Mouse (Mus musculus): Measurements from ENCODE around the gene Cmip. TPM values are rescaled to one million over a fixed set of nuclear protein-coding genes. Genes with fewer than 3 reads are reported as not detected.

Gene Cmip
- polyA plus RNA-seq, 1 experiment from 2014 or later, result 13.9 TPM

- H3K4me2 ChIP-seq (replicated peaks), result no peak overlapping the region
- WGBS, result 72% methylated on average over 16 of the region's 16 CpGs
- H3K9me3 ChIP-seq, result no peaks in the 10 kb centered on the region
- H3K4me1 ChIP-seq, result peaks cover 17% of the 10 kb centered on the region
- H3K27me3 ChIP-seq, result no peaks in the 10 kb centered on the region
- peaks cover 12% of the 10 kb centered on the region; the same call in 1 of the 2 replicates for H3K36me3 ChIP-seq
- H3K27ac ChIP-seq, result no peak overlapping the region
- H3K4me3 ChIP-seq, result no peak overlapping the region
- ATAC-seq (ENCODE audit: low FRiP score, low read depth), result no peak
- H3K9ac ChIP-seq, result no peak overlapping the region
Measured at GRCm38 (mm10) chr8:117376997-117377396, 120.1 kb downstream of the Cmip start.

GRCm38 (mm10) chr8:117378625-117379024, 121.8 kb downstream of the Cmip start:
- Histone ChIP-seq H3K4me3 (no peak overlapping the region), H3K4me2 (replicated peaks) (no peak overlapping the region), H3K4me1 (0 out of 2 replicates have a peak, but pooled peaks cover 7% of the 10 kb centered on the region), H3K36me3 (peaks cover 13% of the 10 kb centered on the region; the same call in 1 of the 2 replicates), H3K9me3 (no peaks in the 10 kb centered on the region), H3K9ac (no peak overlapping the region), H3K27ac (no peak overlapping the region), H3K27me3 (no peaks in the 10 kb centered on the region)
- ATAC-seq (ENCODE audit: low FRiP score, low read depth), result no peak
- 59% methylated on average over 7 of the region's 7 CpGs for WGBS

GRCm38 (mm10) chr8:117379131-117379530, 122.3 kb downstream of the Cmip start:
- Histone ChIP-seq H3K4me3 (no peak overlapping the region), H3K4me1 (0 out of 2 replicates have a peak, but pooled peaks cover 7% of the 10 kb centered on the region), H3K4me2 (replicated peaks) (no peak overlapping the region), H3K9me3 (0 out of 2 replicates have a peak, but pooled peaks cover under 1% of the 10 kb centered on the region), H3K27ac (no peak overlapping the region), H3K36me3 (peaks cover 18% of the 10 kb centered on the region), H3K9ac (no peak overlapping the region), H3K27me3 (no peaks in the 10 kb centered on the region)
- 55% methylated on average over 10 of the region's 10 CpGs for WGBS
- no peak for ATAC-seq (ENCODE audit: low FRiP score, low read depth)

- H3K27ac ChIP-seq, result no peak overlapping the region; the same call in 1 of the 2 replicates
- WGBS, result 79% methylated on average over 8 of the region's 8 CpGs
- no peak for ATAC-seq (ENCODE audit: low FRiP score, low read depth)
Measured at GRCm38 (mm10) chr8:117380796-117381195, 123.9 kb downstream of the Cmip start.

GRCm38 (mm10) chr8:117386142-117386541, 129.3 kb downstream of the Cmip start:
- no peak overlapping the region for H3K9ac ChIP-seq
- 67% methylated on average over 2 of the region's 2 CpGs for WGBS
- no peak overlapping the region for H3K4me3 ChIP-seq
- H3K27me3 ChIP-seq, result no peaks in the 10 kb centered on the region
- no peak overlapping the region for H3K4me2 ChIP-seq (replicated peaks)
- no peak overlapping the region for H3K27ac ChIP-seq
- peaks cover 36% of the 10 kb centered on the region for H3K36me3 ChIP-seq
- peaks cover 4% of the 10 kb centered on the region for H3K9me3 ChIP-seq
- ATAC-seq (ENCODE audit: low FRiP score, low read depth), result no peak
- H3K4me1 ChIP-seq, result peaks cover 18% of the 10 kb centered on the region

More at GRCm38 (mm10) chr8:117380796-117381195, 123.9 kb downstream of the Cmip start:
- Histone ChIP-seq H3K4me1 (0 out of 2 replicates have a peak, but pooled peaks cover 4% of the 10 kb centered on the region), H3K9me3 (peaks cover 4% of the 10 kb centered on the region), H3K36me3 (peaks cover 34% of the 10 kb centered on the region), H3K27me3 (no peaks in the 10 kb centered on the region), H3K4me2 (replicated peaks) (no peak overlapping the region), H3K9ac (no peak overlapping the region), H3K4me3 (no peak overlapping the region)

- Histone ChIP-seq H3K4me1 (peaks cover 18% of the 10 kb centered on the region), H3K4me3 (no peak overlapping the region), H3K27ac (no peak overlapping the region), H3K4me2 (replicated peaks) (no peak overlapping the region), H3K9me3 (peaks cover 4% of the 10 kb centered on the region), H3K9ac (no peak overlapping the region), H3K27me3 (no peaks in the 10 kb centered on the region), H3K36me3 (peaks cover 27% of the 10 kb centered on the region)
- 56% methylated on average over 10 of the region's 10 CpGs for WGBS
- no peak for ATAC-seq (ENCODE audit: low FRiP score, low read depth)
Measured at GRCm38 (mm10) chr8:117387642-117388041, 130.8 kb downstream of the Cmip start.

GRCm38 (mm10) chr8:117388370-117388769, 131.5 kb downstream of the Cmip start:
- H3K9ac ChIP-seq, result no peak overlapping the region
- 41% methylated on average over 8 of the region's 8 CpGs for WGBS

GRCm38 (mm10) chr8:117393853-117394252, 137.0 kb downstream of the Cmip start:
- H3K4me1 ChIP-seq, result 0 out of 2 replicates have a peak, but pooled peaks cover under 1% of the 10 kb centered on the region
- H3K36me3 ChIP-seq, result peaks cover 12% of the 10 kb centered on the region
- no peak overlapping the region for H3K27ac ChIP-seq
- WGBS, result 89% methylated on average over 6 of the region's 6 CpGs
- ATAC-seq (ENCODE audit: low FRiP score, low read depth), result no peak
- H3K9ac ChIP-seq, result no peak overlapping the region
- H3K27me3 ChIP-seq, result no peaks in the 10 kb centered on the region
- H3K9me3 ChIP-seq, result no peaks in the 10 kb centered on the region
- no peak overlapping the region for H3K4me3 ChIP-seq
- H3K4me2 ChIP-seq (replicated peaks), result no peak overlapping the region

More at GRCm38 (mm10) chr8:117388370-117388769, 131.5 kb downstream of the Cmip start:
- 0 out of 2 replicates have a peak, but pooled peaks have one; percentile 42 for ATAC-seq (ENCODE audit: low FRiP score, low read depth)
- peaks cover 27% of the 10 kb centered on the region for H3K36me3 ChIP-seq
- no peak overlapping the region for H3K4me2 ChIP-seq (replicated peaks)
- no peaks in the 10 kb centered on the region for H3K27me3 ChIP-seq
- H3K9me3 ChIP-seq, result peaks cover 4% of the 10 kb centered on the region
- no peak overlapping the region for H3K27ac ChIP-seq
- no peak overlapping the region for H3K4me3 ChIP-seq
- peaks cover 18% of the 10 kb centered on the region for H3K4me1 ChIP-seq

- WGBS, result 69% methylated on average over 7 of the region's 7 CpGs
- ATAC-seq (ENCODE audit: low FRiP score, low read depth), result 0 out of 2 replicates have a peak, but pooled peaks have one; percentile 28
- no peaks in the 10 kb centered on the region for H3K27me3 ChIP-seq
- H3K27ac ChIP-seq, result no peak overlapping the region
- no peak overlapping the region for H3K4me3 ChIP-seq
- H3K9ac ChIP-seq, result no peak overlapping the region
- H3K4me2 ChIP-seq (replicated peaks), result no peak overlapping the region
- no peaks in the 10 kb centered on the region for H3K4me1 ChIP-seq
- H3K36me3 ChIP-seq, result peaks cover 12% of the 10 kb centered on the region
- no peaks in the 10 kb centered on the region for H3K9me3 ChIP-seq
Measured at GRCm38 (mm10) chr8:117395055-117395454, 138.2 kb downstream of the Cmip start.

- no peaks in the 10 kb centered on the region for H3K9me3 ChIP-seq
- 84% methylated on average over 4 of the region's 4 CpGs for WGBS
- ATAC-seq (ENCODE audit: low FRiP score, low read depth), result no peak
Measured at GRCm38 (mm10) chr8:117396884-117397283, 140.0 kb downstream of the Cmip start.

GRCm38 (mm10) chr8:117397751-117398150, 140.9 kb downstream of the Cmip start:
- Histone ChIP-seq H3K4me2 (replicated peaks) (no peak overlapping the region), H3K9me3 (no peaks in the 10 kb centered on the region), H3K27me3 (no peaks in the 10 kb centered on the region), H3K36me3 (peaks cover 12% of the 10 kb centered on the region), H3K9ac (no peak overlapping the region), H3K4me3 (no peak overlapping the region), H3K4me1 (peaks cover 11% of the 10 kb centered on the region), H3K27ac (no peak overlapping the region)
- 94% methylated on average over 15 of the region's 15 CpGs for WGBS
- no peak for ATAC-seq (ENCODE audit: low FRiP score, low read depth)

More at GRCm38 (mm10) chr8:117396884-117397283, 140.0 kb downstream of the Cmip start:
- Histone ChIP-seq H3K27me3 (no peaks in the 10 kb centered on the region), H3K4me3 (no peak overlapping the region), H3K9ac (no peak overlapping the region), H3K36me3 (peaks cover 12% of the 10 kb centered on the region), H3K4me1 (peaks cover 4% of the 10 kb centered on the region), H3K4me2 (replicated peaks) (no peak overlapping the region), H3K27ac (no peak overlapping the region)

- no peak for ATAC-seq (ENCODE audit: low FRiP score, low read depth)
- H3K27me3 ChIP-seq, result no peaks in the 10 kb centered on the region
- H3K4me1 ChIP-seq, result peaks cover 26% of the 10 kb centered on the region
- no peaks in the 10 kb centered on the region for H3K9me3 ChIP-seq
- no peak overlapping the region for H3K4me3 ChIP-seq
- H3K4me2 ChIP-seq (replicated peaks), result no peak overlapping the region
- H3K9ac ChIP-seq, result no peak overlapping the region
- 86% methylated on average over 8 of the region's 8 CpGs for WGBS
- no peak overlapping the region for H3K27ac ChIP-seq
- H3K36me3 ChIP-seq, result peaks cover 12% of the 10 kb centered on the region
Measured at GRCm38 (mm10) chr8:117399229-117399628, 142.4 kb downstream of the Cmip start.

GRCm38 (mm10) chr8:117400820-117401219, 144.0 kb downstream of the Cmip start:
- Histone ChIP-seq H3K36me3 (peaks cover 12% of the 10 kb centered on the region), H3K27me3 (no peaks in the 10 kb centered on the region), H3K27ac (no peak overlapping the region), H3K4me2 (replicated peaks) (no peak overlapping the region), H3K9me3 (no peaks in the 10 kb centered on the region), H3K4me3 (no peak overlapping the region), H3K9ac (no peak overlapping the region), H3K4me1 (peaks cover 26% of the 10 kb centered on the region)
- 93% methylated on average over 6 of the region's 6 CpGs for WGBS
- no peak for ATAC-seq (ENCODE audit: low FRiP score, low read depth)
